Mouse (Mus musculus) midbrain, embryonic 14.5 days (tissue): ENCODE results near the gene Med27. TPM values are rescaled to one million over a fixed set of nuclear protein-coding genes. Genes with fewer than 3 reads are reported as not detected.

Source experiments
- ATAC-seq: fragments of 200-750 bp; cut with Nextera tagmentation; 2 replicates; pipeline ENCODE4 v1.8.0; 2017; ENCODE audit warnings: moderate number of reproducible peaks, moderate library complexity; ENCODE audit not compliant: low FRiP score, low TSS enrichment
- DNase-seq: peaks from one replicate; pipeline ENCODE4 v3.0.0-alpha.2; 2015
- H3K27ac ChIP-seq: fragments of 300-500 bp; sonication (generic); replicated peaks from 2 replicates; pipeline ENCODE4 v1.5.1; 2014; ENCODE audit warnings: mild to moderate bottlenecking, low read depth, low read length, moderate library complexity
- H3K27me3 ChIP-seq: fragments of 300-500 bp; sonication (generic); 2 replicates; pipeline ENCODE4 v1.6.1; 2014; ENCODE audit warnings: low read length, control low read depth, mixed read lengths; ENCODE audit not compliant: control insufficient read depth, insufficient read depth
- H3K36me3 ChIP-seq: fragments of 300-500 bp; sonication (generic); 2 replicates; pipeline ENCODE4 v1.6.1; 2014; ENCODE audit warnings: low read length, control low read depth; ENCODE audit not compliant: control insufficient read depth, insufficient read depth
- H3K4me1 ChIP-seq: fragments of 300-500 bp; sonication (generic); 2 replicates; pipeline ENCODE4 v1.6.1; 2014; ENCODE audit warnings: mild to moderate bottlenecking, antibody characterized with exemption, low read length, control low read depth; ENCODE audit not compliant: control insufficient read depth, insufficient read depth
- H3K4me2 ChIP-seq: fragments of 300-500 bp; sonication (generic); 2 replicates; pipeline ENCODE4 v1.6.1; 2014; ENCODE audit warnings: mild to moderate bottlenecking, low read length, moderate library complexity
- H3K4me3 ChIP-seq: fragments of 300-500 bp; sonication (generic); replicated peaks from 2 replicates; pipeline ENCODE4 v1.5.1; 2014; ENCODE audit warnings: low read depth, low read length
- H3K9ac ChIP-seq: fragments of 300-500 bp; sonication (generic); replicated peaks from 2 replicates; pipeline ENCODE4 v1.6.1; 2014; ENCODE audit warnings: mild to moderate bottlenecking, low read length, moderate library complexity
- H3K9me3 ChIP-seq: fragments of 300-500 bp; sonication (generic); 2 replicates; pipeline ENCODE4 v1.6.1; 2016; ENCODE audit warnings: low read length, control low read depth, mixed read lengths; ENCODE audit not compliant: control insufficient read depth
- WGBS: fragments of 180-500 bp; shearing (Covaris S2); extraction: QIAGEN DNeasy Blood & Tissue Kit; methylation state at CpG from one replicate; pipeline ENCODE4 v1.1.7; 2014; 5-methylcytosine and 5-hydroxymethylcytosine counted together
- polyA plus RNA-seq: library from polyadenylated mRNA; unstranded; fragments of >200 nt; fragmentation: Nextera tagmentation; extraction: Ambion mirVana; gene quantifications from 2 replicates; pipeline ENCODE4 v1.2.1, GENCODE M21; 2014

Med27 gene
- polyA plus RNA-seq, 1 experiment from 2014 or later = 81.0 TPM

DNA sequence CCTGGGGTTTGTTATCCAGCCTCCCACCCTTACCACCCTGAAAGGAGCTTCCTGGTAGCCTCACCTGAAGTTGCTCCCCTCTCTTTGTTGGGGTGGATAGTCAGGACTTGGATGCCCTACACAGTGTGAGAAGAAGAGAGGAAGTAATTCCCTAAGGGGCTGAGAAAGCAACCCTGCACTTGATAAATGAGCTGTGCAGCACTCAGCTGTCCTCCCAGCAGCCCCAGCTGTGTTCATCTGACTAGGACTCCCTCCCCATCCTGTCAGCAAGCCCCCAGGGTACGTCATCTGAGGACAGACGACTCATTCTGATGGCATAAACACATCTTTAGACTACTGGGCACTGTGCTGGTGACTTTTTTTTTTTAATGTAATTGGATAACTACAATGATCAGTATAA is 127.3 kb downstream of the Med27 start:
- WGBS = 37% methylated on average over 2 of the region's 2 CpGs
- no peak for ATAC-seq
- H3K9ac ChIP-seq = no peak overlapping the region
- H3K4me3 ChIP-seq = no peak overlapping the region
- DNase-seq = no peak
- no peaks in the 10 kb centered on the region for H3K27me3 ChIP-seq
- no peaks in the 10 kb centered on the region for H3K9me3 ChIP-seq
- no peak overlapping the region for H3K4me2 ChIP-seq
- peaks cover 4% of the 10 kb centered on the region for H3K4me1 ChIP-seq
- H3K27ac ChIP-seq = no peak overlapping the region
- no peaks in the 10 kb centered on the region for H3K36me3 ChIP-seq

DNA sequence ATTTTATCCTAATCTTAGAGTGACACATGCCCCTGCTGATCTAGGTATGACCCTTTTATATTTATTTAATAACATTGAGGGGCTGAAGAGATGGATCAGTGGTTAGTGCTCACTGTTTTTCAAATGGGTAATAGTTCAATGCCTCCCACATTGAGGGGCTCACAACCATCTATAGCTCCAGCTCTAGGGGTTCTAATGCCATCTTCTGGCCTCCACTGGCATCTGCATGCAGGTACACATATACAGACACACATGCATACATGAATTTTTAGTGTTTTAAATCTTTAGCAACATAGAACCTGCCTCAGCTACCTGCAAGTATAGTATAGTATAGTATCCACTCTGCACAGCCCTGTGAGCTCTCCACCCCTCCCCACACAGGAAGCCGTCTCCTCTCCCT is 130.1 kb downstream of the Med27 start:
- Histone ChIP-seq H3K4me1 (no peaks in the 10 kb centered on the region; the same call in 1 of the 2 replicates), H3K27me3 (no peaks in the 10 kb centered on the region), H3K4me3 (no peak overlapping the region), H3K4me2 (no peak overlapping the region), H3K9ac (no peak overlapping the region), H3K9me3 (no peaks in the 10 kb centered on the region), H3K36me3 (no peaks in the 10 kb centered on the region), H3K27ac (no peak overlapping the region)
- ATAC-seq (no peak), DNase-seq (no peak)
- WGBS = 91% methylated on average over 1 of the region's 1 CpGs

- Histone ChIP-seq H3K4me1 (peaks cover 20% of the 10 kb centered on the region), H3K27ac (peak overlapping the region; percentile 32; the same call in 1 of the 2 replicates), H3K9me3 (no peaks in the 10 kb centered on the region), H3K36me3 (no peaks in the 10 kb centered on the region), H3K4me2 (no peak overlapping the region), H3K4me3 (no peak overlapping the region), H3K27me3 (no peaks in the 10 kb centered on the region), H3K9ac (no peak overlapping the region)
- 17% methylated on average over 8 of the region's 8 CpGs for WGBS
- ATAC-seq (no peak), DNase-seq (no peak)
These were observed 135.2 kb downstream of the Med27 start for GRCm38 (mm10) chr2:29481856-29482255.

DNA sequence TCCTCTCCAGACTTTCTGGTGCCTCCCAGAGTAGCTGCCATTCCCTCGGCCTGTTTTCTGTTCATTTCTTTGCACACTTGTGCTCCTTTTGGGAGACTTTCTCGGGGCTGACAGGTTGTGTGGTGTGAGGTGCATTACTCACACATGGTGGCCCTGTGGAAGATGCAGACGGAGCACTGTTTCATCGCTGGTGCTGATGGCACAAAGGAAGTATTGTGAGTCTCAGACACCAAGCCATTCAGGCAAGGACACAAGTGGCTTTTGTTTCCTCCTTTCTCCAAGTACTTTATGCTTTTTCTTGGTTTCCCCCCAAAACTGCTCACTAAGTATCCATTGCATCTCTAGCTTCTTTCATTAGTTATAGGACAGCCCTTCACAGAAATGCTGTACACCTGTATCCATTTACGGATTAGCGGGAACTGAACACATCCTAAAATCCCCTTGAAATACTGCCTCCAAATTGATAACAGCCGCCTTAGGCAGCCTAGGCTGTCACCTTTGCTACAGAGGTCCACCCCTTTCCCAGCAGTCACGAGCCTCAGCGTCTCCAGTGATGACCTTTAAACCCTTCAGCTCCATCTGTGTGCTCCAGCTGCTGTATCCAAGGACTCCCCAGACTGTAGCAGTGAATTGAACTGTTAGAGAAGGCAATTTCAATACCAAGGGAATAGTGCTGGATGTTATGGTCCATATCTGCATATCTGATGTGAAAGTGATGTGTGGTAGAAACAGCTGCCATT is 136.5 kb downstream of the Med27 start:
- ATAC-seq (no peak), DNase-seq (no peak)
- Histone ChIP-seq H3K36me3 (no peaks in the 10 kb centered on the region), H3K4me1 (peaks cover 31% of the 10 kb centered on the region), H3K4me3 (no peak overlapping the region), H3K4me2 (no peak overlapping the region), H3K9ac (no peak overlapping the region), H3K27ac (no peak overlapping the region), H3K9me3 (no peaks in the 10 kb centered on the region), H3K27me3 (no peaks in the 10 kb centered on the region)
- 51% methylated on average over 9 of the region's 9 CpGs for WGBS

DNA sequence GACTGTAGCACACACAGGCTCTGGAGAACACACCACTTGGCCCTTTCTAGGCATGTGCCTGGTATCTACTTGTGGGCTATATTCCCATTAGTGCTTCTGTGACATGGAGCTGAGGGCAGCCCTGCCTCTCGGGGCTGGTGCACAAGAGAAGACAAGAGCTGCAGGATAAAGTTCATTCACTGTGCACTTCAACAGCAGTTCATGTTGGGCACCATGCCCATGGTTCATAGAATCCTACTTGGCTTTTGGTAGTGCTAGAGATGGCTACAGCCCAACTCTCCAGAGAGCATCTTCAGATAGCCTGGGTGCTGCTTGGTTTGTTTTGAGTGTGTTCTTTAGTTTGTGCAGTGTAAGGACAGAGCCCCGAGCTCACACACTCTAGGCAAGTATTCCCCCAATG is 138.9 kb downstream of the Med27 start:
- WGBS = 86% methylated on average over 2 of the region's 2 CpGs
- H3K27ac ChIP-seq = no peak overlapping the region
- H3K36me3 ChIP-seq = no peaks in the 10 kb centered on the region
- H3K4me2 ChIP-seq = no peak overlapping the region
- H3K9me3 ChIP-seq = no peaks in the 10 kb centered on the region
- H3K4me1 ChIP-seq = peaks cover 43% of the 10 kb centered on the region
- no peak for DNase-seq
- no peaks in the 10 kb centered on the region for H3K27me3 ChIP-seq
- no peak overlapping the region for H3K9ac ChIP-seq
- ATAC-seq = no peak
- no peak overlapping the region for H3K4me3 ChIP-seq

DNA sequence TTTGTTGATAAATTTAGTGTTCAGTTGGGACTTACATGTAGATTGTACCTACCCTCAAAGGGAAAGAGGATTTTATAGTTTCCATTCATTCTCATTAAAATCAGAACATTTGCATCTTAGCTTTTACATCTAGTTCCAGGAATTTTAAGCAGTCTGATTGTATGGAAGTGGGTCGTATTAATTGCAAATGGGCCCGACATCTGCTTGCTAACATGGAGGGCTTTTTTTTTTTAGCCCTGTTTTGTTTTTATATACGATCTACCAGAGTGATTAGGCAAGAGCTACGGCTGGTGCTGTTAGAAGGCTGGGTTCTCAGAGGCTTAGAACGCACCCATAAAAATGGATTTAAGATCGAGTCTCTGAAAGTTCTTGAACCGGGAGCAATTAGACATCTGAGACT is 139.9 kb downstream of the Med27 start:
- 52% methylated on average over 7 of the region's 7 CpGs for WGBS
- Histone ChIP-seq H3K9me3 (no peaks in the 10 kb centered on the region), H3K36me3 (no peaks in the 10 kb centered on the region), H3K27ac (peak overlapping the region; percentile 26; the same call in 1 of the 2 replicates), H3K4me3 (no peak overlapping the region), H3K9ac (no peak overlapping the region), H3K27me3 (no peaks in the 10 kb centered on the region), H3K4me2 (no peak overlapping the region), H3K4me1 (peaks cover 44% of the 10 kb centered on the region)
- no peak for ATAC-seq
- DNase-seq = no peak

- Histone ChIP-seq H3K27me3 (no peaks in the 10 kb centered on the region), H3K27ac (peak overlapping the region; percentile 57; the same call in 1 of the 2 replicates), H3K4me1 (peaks cover 41% of the 10 kb centered on the region)
These were observed 141.0 kb downstream of the Med27 start for GRCm38 (mm10) chr2:29487652-29488051.

GRCm38 (mm10) chr2:29488379-29489236 is 142.0 kb downstream of the Med27 start:
- Histone ChIP-seq H3K9me3 (no peaks in the 10 kb centered on the region), H3K4me3 (no peak overlapping the region), H3K27me3 (no peaks in the 10 kb centered on the region), H3K27ac (0 out of 2 replicates have a peak overlapping the region, but pooled peaks have one; percentile 45), H3K4me1 (peaks cover 41% of the 10 kb centered on the region), H3K4me2 (no peak overlapping the region), H3K9ac (no peak overlapping the region), H3K36me3 (no peaks in the 10 kb centered on the region)
- ATAC-seq (no peak), DNase-seq (peak; percentile 54)
- WGBS = 62% methylated on average over 13 of the region's 13 CpGs

More at GRCm38 (mm10) chr2:29487652-29488051, 141.0 kb downstream of the Med27 start:
- H3K4me2 ChIP-seq = no peak overlapping the region
- no peak overlapping the region for H3K9ac ChIP-seq
- no peak for ATAC-seq
- no peaks in the 10 kb centered on the region for H3K9me3 ChIP-seq
- WGBS = 57% methylated on average over 2 of the region's 2 CpGs
- no peak overlapping the region for H3K4me3 ChIP-seq
- H3K36me3 ChIP-seq = no peaks in the 10 kb centered on the region
- no peak for DNase-seq
